Mouse (Mus musculus) B cell, adult 67 days (primary cell): Measurements from ENCODE around the gene Gm10057. TPM values are rescaled to one million over a fixed set of nuclear protein-coding genes. Genes with fewer than 3 reads are reported as not detected.

Source experiments
- total RNA-seq, 2 experiments: library from RNA; stranded (reverse); gene quantifications; 4 replicates each; pipeline ENCODE4 v1.2.4; 2023

Gm10057 gene
- not detected for total RNA-seq

GRCm38 (mm10) chrX:154054939-154055338 lies at the start of gene Gm10057:
TSS of gene Gm10057 (minus strand) at chrX:154055039.

GRCm38 (mm10) chrX:154033727-154034126 lies 21.1 kb downstream of the Gm10057 start, which contains the start of gene 4921511M17Rik:
TSS of gene 4921511M17Rik (minus strand) at chrX:154033827.

GRCm38 (mm10) chrX:154012540-154012939 lies 42.3 kb downstream of the Gm10057 start, which contains the start of gene Samt1:
TSS of gene Samt1 (minus strand) at chrX:154012640.

Other genes with a start within 250 kb of the Gm10057 start
- gene Spin2c, start 222.8 kb downstream of the Gm10057 start, total RNA-seq = 1 to 10 TPM in 1 of 2 experiments, not detected in 1; 1.5 TPM
- not detected for gene Samt1, start 42.4 kb downstream of the Gm10057 start, total RNA-seq
- not detected for gene 4921511M17Rik, start 21.2 kb downstream of the Gm10057 start, total RNA-seq
- gene Gm15140, start 65.6 kb upstream of the Gm10057 start, total RNA-seq = not detected